Mouse (Mus musculus) spleen, adult 2 months (tissue): Measurements from ENCODE around the gene Abcc1.

Experiments
- CTCF ChIP-seq: fragments of 200-500 bp; IDR thresholded peaks from 2 replicates; pipeline ENCODE4 v1.5.1; 2011; ENCODE audit warnings: mild to moderate bottlenecking, inconsistent platforms; ENCODE audit not compliant: insufficient read depth, insufficient read length, insufficient replicate concordance; ENCODE audit errors: extremely low read depth
- POLR2A ChIP-seq: fragments of 200-500 bp; IDR thresholded peaks from 2 replicates; pipeline ENCODE4 v1.6.1; 2011; ENCODE audit warnings: low read depth, low read length, inconsistent platforms

GRCm38 (mm10) chr16:14352663-14353062 is 8.7 kb upstream of the Abcc1 start:
- no peak for TF ChIP-seq CTCF
- TF ChIP-seq POLR2A, result no peak
